Mouse (Mus musculus) embryonic facial prominence, embryonic 14.5 days (tissue): ENCODE data around the gene Mat2a. TPM values are rescaled to one million over a fixed set of nuclear protein-coding genes. Genes with fewer than 3 reads are reported as not detected.

Source experiments
- ATAC-seq: fragments of 200-750 bp; cut with Nextera tagmentation; 2 replicates; pipeline ENCODE4 v1.8.0; 2017; ENCODE audit warnings: low read depth, moderate number of reproducible peaks, moderate TSS enrichment
- DNase-seq: peaks from one replicate; pipeline ENCODE4 v3.0.0-alpha.2; 2015; ENCODE audit warnings: low spot score
- H3K27ac ChIP-seq: fragments of 300-500 bp; sonication (generic); replicated peaks from 2 replicates; pipeline ENCODE4 v1.5.1; 2014; ENCODE audit warnings: low read depth, mild to moderate bottlenecking, low read length, moderate library complexity
- H3K27me3 ChIP-seq: fragments of 300-500 bp; sonication (generic); replicated peaks from 2 replicates; pipeline ENCODE4 v1.6.1; 2014; ENCODE audit warnings: low read length; ENCODE audit not compliant: control insufficient read depth, insufficient read depth
- H3K36me3 ChIP-seq: fragments of 300-500 bp; sonication (generic); 2 replicates; pipeline ENCODE4 v1.6.1; 2014; ENCODE audit warnings: low read length, mixed read lengths; ENCODE audit not compliant: control insufficient read depth, insufficient read depth
- H3K4me1 ChIP-seq: fragments of 300-500 bp; sonication (generic); 2 replicates; pipeline ENCODE4 v1.6.1; 2014; ENCODE audit warnings: antibody characterized with exemption, low read length; ENCODE audit not compliant: control insufficient read depth, insufficient read depth
- H3K4me2 ChIP-seq: fragments of 300-500 bp; sonication (generic); 2 replicates; pipeline ENCODE4 v1.6.1; 2014; ENCODE audit warnings: low read depth, mild to moderate bottlenecking, low read length, moderate library complexity, mixed read lengths
- H3K4me3 ChIP-seq: fragments of 300-500 bp; sonication (generic); 2 replicates; pipeline ENCODE4 v1.5.1; 2014; ENCODE audit warnings: low read depth, mild to moderate bottlenecking, low read length
- H3K9ac ChIP-seq: fragments of 300-500 bp; sonication (generic); 2 replicates; pipeline ENCODE4 v1.6.1; 2014; ENCODE audit warnings: low read depth, mild to moderate bottlenecking, low read length, moderate library complexity, mixed read lengths
- H3K9me3 ChIP-seq: fragments of 300-500 bp; sonication (generic); 2 replicates; pipeline ENCODE4 v1.6.1; 2016; ENCODE audit warnings: low read length; ENCODE audit not compliant: control insufficient read depth
- WGBS: fragments of 180-500 bp; shearing (Covaris S2); extraction: QIAGEN DNeasy Blood & Tissue Kit; methylation state at CpG from one replicate; pipeline ENCODE4 v1.1.7; 2014; 5-methylcytosine and 5-hydroxymethylcytosine counted together
- polyA plus RNA-seq: library from polyadenylated mRNA; unstranded; fragments of >200 nt; fragmentation: Nextera tagmentation; extraction: Ambion mirVana; gene quantifications from 2 replicates; pipeline ENCODE4 v1.2.1, GENCODE M21; 2014

The Mat2a gene
- polyA plus RNA-seq, 1 experiment from 2014 or later = 292 TPM

DNA sequence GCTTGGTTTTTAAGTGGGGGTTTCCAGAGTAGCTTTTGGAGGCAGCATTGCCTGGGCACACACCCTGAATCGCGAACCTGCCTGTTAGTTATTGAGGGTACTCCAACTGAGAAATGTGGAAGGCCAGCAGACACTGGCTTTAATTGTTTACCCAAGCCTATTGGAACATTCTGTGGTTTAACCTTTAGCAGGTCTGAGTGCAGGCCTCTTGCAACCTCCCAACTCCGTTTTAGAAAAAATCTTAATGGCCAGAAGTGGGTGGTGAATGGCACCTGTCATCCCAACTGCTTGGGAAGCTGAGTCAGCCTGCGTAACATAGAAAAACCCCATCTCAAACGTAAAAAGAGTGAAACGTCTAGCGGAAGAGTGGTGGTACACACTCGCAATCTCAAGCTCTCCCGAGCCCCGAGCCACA is 42.5 kb downstream of the Mat2a start:
- no peaks in the 10 kb centered on the region for H3K4me1 ChIP-seq
- H3K4me2 ChIP-seq = no peak overlapping the region
- H3K36me3 ChIP-seq = no peaks in the 10 kb centered on the region
- 69% methylated on average over 10 of the region's 10 CpGs for WGBS
- no peak overlapping the region for H3K4me3 ChIP-seq
- no peaks in the 10 kb centered on the region for H3K27me3 ChIP-seq
- ATAC-seq (no peak), DNase-seq (no peak)
- no peak overlapping the region for H3K27ac ChIP-seq
- no peaks in the 10 kb centered on the region for H3K9me3 ChIP-seq
- no peak overlapping the region for H3K9ac ChIP-seq

DNA sequence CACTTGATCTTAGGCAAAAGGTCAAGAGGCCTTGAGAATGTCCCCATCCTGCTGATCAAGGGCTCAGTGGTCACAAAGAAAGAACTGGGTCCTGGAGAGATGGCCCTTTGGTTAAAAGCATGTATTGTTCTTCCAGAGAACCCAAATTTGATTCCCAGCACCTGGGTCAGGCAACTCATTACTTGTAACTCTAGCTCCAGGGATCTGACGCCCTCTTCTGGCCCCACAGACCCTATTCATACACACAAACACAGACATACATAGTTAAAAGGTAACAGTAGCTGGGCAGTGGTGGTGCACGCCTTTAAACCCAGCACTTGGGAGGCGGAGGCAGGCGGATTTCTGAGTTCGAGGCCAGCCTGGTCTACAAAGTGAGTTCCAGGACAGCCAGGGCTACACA is 47.0 kb downstream of the Mat2a start:
- 90% methylated on average over 5 of the region's 5 CpGs for WGBS
- no peak overlapping the region for H3K27ac ChIP-seq

DNA sequence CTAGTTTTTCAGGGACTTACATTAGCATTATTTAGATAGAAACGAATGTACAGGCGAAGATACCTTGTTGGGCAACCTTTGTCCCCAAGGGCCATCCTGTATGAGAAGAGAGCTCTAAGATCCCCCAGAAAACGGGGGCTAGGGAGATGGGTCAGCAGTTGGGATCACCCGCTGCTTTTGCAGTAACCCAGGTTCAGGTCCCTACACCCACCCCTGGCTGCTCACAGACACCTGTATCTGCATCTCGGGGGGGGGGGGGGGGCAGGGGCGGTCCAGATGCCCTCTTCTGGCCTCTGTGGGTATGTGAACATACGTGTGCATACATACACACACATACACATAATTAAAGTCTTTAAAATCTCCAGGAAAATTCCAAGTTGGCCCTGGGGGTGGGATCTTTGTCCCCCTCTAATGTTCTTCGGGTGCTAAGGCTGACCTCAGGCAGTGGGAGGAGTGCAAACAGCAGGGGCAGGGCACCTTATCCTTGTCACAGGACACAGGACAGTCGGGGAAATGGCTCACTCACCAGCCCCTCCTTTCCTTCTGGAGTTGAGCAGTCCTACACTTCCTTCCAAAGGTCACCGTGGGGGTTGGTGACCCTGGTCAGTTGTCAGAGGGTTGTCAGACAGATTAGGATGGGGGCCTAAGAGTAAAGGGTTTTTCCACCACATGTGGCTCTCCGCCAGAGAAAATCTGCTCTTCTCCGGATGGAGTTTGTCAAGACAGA is 48.4 kb downstream of the Mat2a start:
- DNase-seq (peak; percentile 62), ATAC-seq (peak; percentile 17)
- Histone ChIP-seq H3K4me1 (peaks cover 14% of the 10 kb centered on the region; the same call in 1 of the 2 replicates), H3K27ac (peak overlapping the region; percentile 90), H3K9me3 (no peaks in the 10 kb centered on the region), H3K27me3 (no peaks in the 10 kb centered on the region), H3K4me2 (peak overlapping the region; percentile 74), H3K9ac (peak overlapping the region; percentile 75), H3K36me3 (peaks cover 25% of the 10 kb centered on the region), H3K4me3 (peak overlapping the region; percentile 52)
- 15% methylated on average over 11 of the region's 12 CpGs for WGBS

More for the DNA sequence above, 47.0 kb downstream of the Mat2a start:
- H3K4me1 ChIP-seq = peaks cover 14% of the 10 kb centered on the region; the same call in 1 of the 2 replicates
- ATAC-seq = no peak
- H3K36me3 ChIP-seq = peaks cover 16% of the 10 kb centered on the region
- no peak overlapping the region for H3K9ac ChIP-seq
- H3K9me3 ChIP-seq = no peaks in the 10 kb centered on the region
- no peak overlapping the region for H3K4me3 ChIP-seq
- H3K27me3 ChIP-seq = no peaks in the 10 kb centered on the region
- no peak overlapping the region for H3K4me2 ChIP-seq
- no peak for DNase-seq

DNA sequence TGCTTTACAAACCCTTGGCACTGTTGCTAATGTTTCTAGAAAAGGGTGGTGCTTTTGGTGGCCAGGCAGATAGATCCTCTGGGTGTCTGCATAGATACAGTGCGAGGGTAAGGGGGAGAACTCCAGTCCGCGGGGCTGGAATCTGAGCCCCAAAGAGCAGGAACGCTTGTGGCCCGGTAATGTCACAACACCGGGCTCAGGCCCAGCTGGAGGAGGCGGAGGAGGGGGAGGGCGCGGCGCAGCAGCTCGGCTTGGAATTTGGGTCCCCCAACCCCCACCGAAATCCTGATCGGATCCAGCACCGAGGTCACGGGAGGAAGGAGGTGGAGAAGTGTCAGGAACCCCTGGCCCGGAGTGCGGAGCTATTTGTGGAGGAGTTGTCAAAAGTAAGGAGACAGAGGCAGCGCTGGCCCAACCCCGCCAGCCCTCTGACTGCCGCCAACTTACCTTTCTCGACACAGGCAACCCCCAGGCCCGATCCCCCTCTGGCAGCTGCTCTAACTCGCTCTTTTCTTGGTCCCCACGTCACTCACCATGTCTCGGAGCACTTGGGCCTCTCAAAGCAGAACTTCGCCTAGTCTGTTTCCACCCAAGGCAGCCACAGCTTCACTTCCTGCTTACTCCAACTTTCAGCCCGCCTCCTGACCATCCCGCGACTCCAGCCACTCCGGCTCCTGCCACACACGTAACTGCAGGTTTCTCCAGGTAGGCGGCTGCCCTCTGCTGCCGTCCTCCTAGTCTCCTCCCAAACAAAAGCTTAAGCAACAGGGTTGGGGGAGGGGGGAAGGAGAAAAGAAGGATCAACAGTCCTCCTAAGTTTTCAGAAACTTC is 49.2 kb downstream of the Mat2a start, which contains the start of gene Vamp8:
Gene Vamp8 (minus strand): TSS at position 763 of the 831 bp plus-strand sequence.
- peaks cover 14% of the 10 kb centered on the region; the same call in 1 of the 2 replicates for H3K4me1 ChIP-seq
- no peaks in the 10 kb centered on the region for H3K9me3 ChIP-seq
- peak within 1 kb of the TSS; percentile 90 for H3K27ac ChIP-seq
- no peaks in the 10 kb centered on the region for H3K27me3 ChIP-seq
- DNase-seq = peak; percentile 84
- H3K9ac ChIP-seq = peak within 1 kb of the TSS; percentile 75
- peaks cover 32% of the 10 kb centered on the region for H3K36me3 ChIP-seq
- peak within 1 kb of the TSS; percentile 52 for H3K4me3 ChIP-seq
- under 1% methylated on average over 23 of the region's 33 CpGs for WGBS
- peak within 1 kb of the TSS; percentile 74 for H3K4me2 ChIP-seq
- peak; percentile 87 for ATAC-seq

DNA sequence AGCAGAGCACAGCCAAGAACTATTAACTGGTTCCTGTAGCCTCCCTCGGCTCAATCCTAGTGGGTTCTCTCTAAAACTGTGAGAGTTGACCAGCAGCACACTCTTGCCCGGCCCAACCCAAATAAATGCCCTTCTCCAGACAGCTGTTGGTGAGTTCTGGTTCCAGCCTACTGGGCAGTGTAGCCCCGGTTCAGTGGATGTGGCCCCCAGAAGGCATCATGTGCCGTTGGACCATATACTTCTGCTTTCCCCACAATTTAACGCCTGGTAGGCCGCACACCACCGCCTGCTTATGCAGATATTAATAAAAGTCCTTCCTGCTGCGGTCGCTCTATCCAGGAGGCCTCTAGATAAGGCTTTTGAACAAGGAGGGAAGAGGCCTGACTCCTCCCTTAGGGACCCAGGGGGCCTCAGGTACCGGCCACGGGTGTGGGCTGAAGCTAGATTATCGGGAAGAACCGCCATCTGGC is 49.9 kb downstream of the Mat2a start:
- Histone ChIP-seq H3K27me3 (no peaks in the 10 kb centered on the region), H3K4me1 (peaks cover 14% of the 10 kb centered on the region; the same call in 1 of the 2 replicates), H3K4me2 (peak overlapping the region; percentile 74), H3K4me3 (peak overlapping the region; percentile 52), H3K36me3 (peaks cover 39% of the 10 kb centered on the region), H3K9me3 (no peaks in the 10 kb centered on the region), H3K27ac (peak overlapping the region; percentile 90), H3K9ac (peak overlapping the region; percentile 75)
- WGBS = 20% methylated on average over 13 of the region's 13 CpGs
- ATAC-seq (peak; percentile 34; the same call in 1 of the 2 replicates), DNase-seq (no peak)

DNA sequence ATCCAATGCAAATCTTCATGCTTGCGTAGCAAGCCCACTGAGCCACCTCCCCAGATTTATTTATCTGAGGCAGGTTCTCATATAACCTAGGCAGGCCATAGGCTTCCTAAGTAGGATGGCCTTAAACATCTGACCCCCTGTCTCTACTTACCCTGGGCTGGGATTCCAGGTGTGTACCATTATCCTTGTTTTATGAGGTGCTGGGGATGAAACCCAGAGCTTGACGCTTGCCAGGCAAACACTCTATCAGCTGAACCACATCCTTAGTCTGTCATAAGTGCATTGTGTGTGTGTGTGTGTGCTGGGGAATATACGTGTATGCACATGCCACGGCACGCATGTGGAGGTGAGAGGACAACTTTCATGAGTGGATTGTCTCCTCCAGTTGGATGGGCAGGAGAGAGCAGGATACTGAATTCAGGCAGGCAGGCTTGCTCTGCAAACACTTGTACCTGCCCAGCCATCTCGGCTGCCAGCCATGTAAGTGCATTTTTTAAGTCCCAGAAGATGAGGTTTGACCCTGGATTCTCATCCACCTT is 50.5 kb downstream of the Mat2a start:
- H3K9ac ChIP-seq = peak overlapping the region; percentile 75; the same call in 1 of the 2 replicates

DNA sequence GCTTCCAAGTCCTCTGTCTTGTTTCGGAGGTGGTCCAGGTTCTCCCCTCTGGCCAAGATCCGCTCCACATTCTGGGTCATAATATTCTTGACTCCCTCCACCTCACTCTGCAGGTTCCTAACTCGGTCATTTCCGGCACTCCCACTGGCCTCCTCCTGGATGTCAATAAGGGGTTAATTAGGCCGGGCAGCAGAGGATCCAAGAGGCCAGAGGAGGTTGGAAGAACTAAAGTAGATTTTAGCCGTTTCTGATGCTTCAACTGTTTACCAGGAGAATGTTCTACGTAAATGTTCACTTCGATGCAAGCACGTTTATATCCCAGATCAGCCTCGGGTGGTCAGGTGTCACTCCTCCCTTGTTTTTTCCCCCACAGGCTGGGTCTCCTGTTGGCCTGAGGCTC is 51.1 kb downstream of the Mat2a start:
- DNase-seq (no peak), ATAC-seq (no peak)
- H3K4me2 ChIP-seq = peak overlapping the region; percentile 74; the same call in 1 of the 2 replicates
- no peak overlapping the region for H3K4me3 ChIP-seq
- H3K36me3 ChIP-seq = peaks cover 44% of the 10 kb centered on the region
- peaks cover 14% of the 10 kb centered on the region; the same call in 1 of the 2 replicates for H3K4me1 ChIP-seq
- no peaks in the 10 kb centered on the region for H3K27me3 ChIP-seq
- H3K27ac ChIP-seq = no peak overlapping the region
- H3K9me3 ChIP-seq = no peaks in the 10 kb centered on the region
- WGBS = 63% methylated on average over 10 of the region's 10 CpGs
- H3K9ac ChIP-seq = no peak overlapping the region

More for the DNA sequence above, 50.5 kb downstream of the Mat2a start:
- 81% methylated on average over 6 of the region's 6 CpGs for WGBS
- Histone ChIP-seq H3K4me1 (peaks cover 14% of the 10 kb centered on the region; the same call in 1 of the 2 replicates), H3K4me2 (peak overlapping the region; percentile 74), H3K27me3 (no peaks in the 10 kb centered on the region), H3K9me3 (no peaks in the 10 kb centered on the region), H3K27ac (peak overlapping the region; percentile 90), H3K36me3 (peaks cover 44% of the 10 kb centered on the region), H3K4me3 (peak overlapping the region; percentile 52)
- DNase-seq (no peak), ATAC-seq (no peak)

DNA sequence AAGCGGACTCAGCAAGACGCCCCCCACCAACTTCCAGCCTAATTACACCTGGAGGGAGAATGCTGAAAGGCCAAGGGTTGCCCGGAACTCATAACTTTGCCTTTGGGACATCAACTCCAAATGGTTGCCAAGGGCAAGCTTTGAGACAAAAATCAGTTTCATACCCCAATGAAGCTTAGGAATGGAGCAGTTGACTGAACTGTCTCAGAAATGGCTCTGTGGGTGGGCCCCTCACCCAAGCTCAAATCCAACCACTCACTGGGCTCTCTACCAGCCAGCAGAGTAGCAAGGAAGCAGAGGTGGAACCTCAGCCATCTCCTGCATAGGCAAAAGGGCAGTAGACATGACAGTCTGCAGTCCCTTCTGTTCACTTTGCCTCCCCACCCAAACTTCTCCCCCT is 51.5 kb downstream of the Mat2a start:
- Histone ChIP-seq H3K27me3 (no peaks in the 10 kb centered on the region), H3K9me3 (no peaks in the 10 kb centered on the region), H3K4me2 (no peak overlapping the region), H3K4me3 (no peak overlapping the region), H3K9ac (no peak overlapping the region), H3K4me1 (peaks cover 14% of the 10 kb centered on the region; the same call in 1 of the 2 replicates), H3K36me3 (peaks cover 44% of the 10 kb centered on the region), H3K27ac (no peak overlapping the region)
- ATAC-seq = no peak
- WGBS = 77% methylated on average over 3 of the region's 3 CpGs
- DNase-seq = no peak
